Mouse (Mus musculus) forebrain, embryonic 12.5 days (tissue): ENCODE measurements around the gene Zgpat. TPM values are rescaled to one million over a fixed set of nuclear protein-coding genes. Genes with fewer than 3 reads are reported as not detected.

ENCODE experiments used
- ATAC-seq: fragments of 200-750 bp; cut with Nextera tagmentation; 2 replicates; pipeline ENCODE4 v1.8.0; 2017; ENCODE audit warnings: moderate TSS enrichment; ENCODE audit not compliant: low FRiP score
- H3K27ac ChIP-seq: fragments of 300-500 bp; sonication (generic); 2 replicates; pipeline ENCODE4 v1.5.1; 2016; ENCODE audit warnings: mild to moderate bottlenecking
- H3K27me3 ChIP-seq: fragments of 300-500 bp; sonication (generic); 2 replicates; pipeline ENCODE4 v1.6.1; 2016; ENCODE audit warnings: mild to moderate bottlenecking
- H3K36me3 ChIP-seq: fragments of 300-500 bp; sonication (generic); replicated peaks from 2 replicates; pipeline ENCODE4 v1.6.1; 2016; ENCODE audit warnings: mild to moderate bottlenecking
- H3K4me1 ChIP-seq: fragments of 300-500 bp; sonication (generic); 2 replicates; pipeline ENCODE4 v1.6.1; 2016
- H3K4me2 ChIP-seq: fragments of 300-500 bp; sonication (generic); 2 replicates; pipeline ENCODE4 v1.6.1; 2016; ENCODE audit warnings: mild to moderate bottlenecking, moderate library complexity
- H3K4me3 ChIP-seq: fragments of 300-500 bp; sonication (generic); replicated peaks from 2 replicates; pipeline ENCODE4 v1.5.1; 2016; ENCODE audit warnings: mild to moderate bottlenecking
- H3K9ac ChIP-seq: fragments of 300-500 bp; sonication (generic); 2 replicates; pipeline ENCODE4 v1.6.1; 2016; ENCODE audit warnings: mild to moderate bottlenecking
- H3K9me3 ChIP-seq: fragments of 300-500 bp; sonication (generic); 2 replicates; pipeline ENCODE4 v1.6.1; 2016
- WGBS: fragments of 180-500 bp; shearing (Covaris S2); methylation state at CpG from one replicate; pipeline ENCODE4 v1.1.7; 2016; 5-methylcytosine and 5-hydroxymethylcytosine counted together
- polyA plus RNA-seq: library from polyadenylated mRNA; unstranded; fragments of >200 nt; fragmentation: Nextera tagmentation; extraction: Ambion mirVana; gene quantifications from 2 replicates; pipeline ENCODE4 v1.2.1, GENCODE M21; 2016

Zgpat gene
- polyA plus RNA-seq, 1 experiment from 2014 or later, result 62.4 TPM

DNA sequence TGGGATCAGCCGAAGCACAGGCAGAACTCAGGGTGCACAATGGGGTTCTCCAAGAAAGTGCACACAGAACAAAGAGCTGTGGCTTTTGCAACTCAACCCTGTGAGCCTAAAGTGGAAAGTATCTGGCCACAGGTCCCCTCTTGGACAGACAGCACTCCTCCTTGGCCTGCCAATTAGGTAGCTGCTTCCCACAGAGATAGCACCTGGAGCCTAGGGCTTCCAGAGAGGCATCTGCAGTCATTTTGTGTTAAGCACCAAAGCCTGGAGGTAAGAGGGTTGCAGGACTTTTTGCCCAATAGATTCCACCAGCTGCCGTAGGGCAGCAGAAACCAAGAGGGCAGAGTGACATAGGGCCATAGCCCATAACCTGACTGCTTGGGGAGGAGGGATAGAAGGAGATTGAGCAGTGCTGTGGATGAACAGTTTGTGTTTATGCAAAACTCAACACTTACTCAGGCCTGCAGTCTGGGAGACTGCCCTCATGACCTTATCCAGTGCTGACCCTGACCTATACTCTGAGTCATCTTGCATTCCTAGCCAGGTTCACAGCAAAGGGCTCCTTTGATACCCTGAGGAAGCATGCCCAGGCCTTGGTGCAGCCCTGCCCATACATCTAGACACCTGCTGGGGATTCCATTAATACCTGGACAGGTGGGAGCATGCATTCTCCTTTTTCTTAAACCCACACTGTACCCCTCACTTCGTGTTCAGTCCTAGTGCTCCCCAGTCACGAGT is 25.6 kb downstream of the Zgpat start:
- H3K27ac ChIP-seq, result no peak overlapping the region
- no peak overlapping the region for H3K9ac ChIP-seq
- H3K27me3 ChIP-seq, result no peaks in the 10 kb centered on the region
- ATAC-seq, result no peak
- no peak overlapping the region for H3K4me2 ChIP-seq
- H3K4me3 ChIP-seq, result no peak overlapping the region
- H3K4me1 ChIP-seq, result no peaks in the 10 kb centered on the region
- WGBS, result 84% methylated on average over 4 of the region's 4 CpGs
- H3K9me3 ChIP-seq, result no peaks in the 10 kb centered on the region
- peaks cover 38% of the 10 kb centered on the region for H3K36me3 ChIP-seq

DNA sequence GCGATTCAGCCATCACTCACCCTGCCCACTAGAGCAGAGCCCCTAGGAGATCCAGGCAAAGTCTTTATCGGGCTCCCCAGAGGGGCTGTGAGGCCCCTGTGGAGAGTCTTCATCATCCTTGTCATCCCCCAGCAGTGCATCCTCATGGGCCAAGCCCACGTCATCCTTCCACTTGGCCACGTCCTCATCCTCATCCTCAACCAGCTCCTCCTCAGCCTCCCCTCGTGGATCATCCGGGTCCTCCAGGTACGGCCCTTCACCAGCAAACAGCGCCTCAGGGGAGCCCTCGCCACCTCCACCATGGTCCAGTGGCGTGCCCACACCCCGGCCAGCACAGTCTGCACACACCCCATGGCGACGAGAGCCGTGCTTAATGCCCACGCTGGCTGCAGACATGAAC is 26.3 kb downstream of the Zgpat start:
- H3K27ac ChIP-seq, result no peak overlapping the region
- no peaks in the 10 kb centered on the region for H3K9me3 ChIP-seq
- peaks cover 34% of the 10 kb centered on the region for H3K36me3 ChIP-seq
- H3K4me2 ChIP-seq, result no peak overlapping the region
- no peak overlapping the region for H3K4me3 ChIP-seq
- WGBS, result 91% methylated on average over 15 of the region's 15 CpGs
- H3K4me1 ChIP-seq, result no peaks in the 10 kb centered on the region
- no peaks in the 10 kb centered on the region for H3K27me3 ChIP-seq
- no peak for ATAC-seq
- H3K9ac ChIP-seq, result no peak overlapping the region

DNA sequence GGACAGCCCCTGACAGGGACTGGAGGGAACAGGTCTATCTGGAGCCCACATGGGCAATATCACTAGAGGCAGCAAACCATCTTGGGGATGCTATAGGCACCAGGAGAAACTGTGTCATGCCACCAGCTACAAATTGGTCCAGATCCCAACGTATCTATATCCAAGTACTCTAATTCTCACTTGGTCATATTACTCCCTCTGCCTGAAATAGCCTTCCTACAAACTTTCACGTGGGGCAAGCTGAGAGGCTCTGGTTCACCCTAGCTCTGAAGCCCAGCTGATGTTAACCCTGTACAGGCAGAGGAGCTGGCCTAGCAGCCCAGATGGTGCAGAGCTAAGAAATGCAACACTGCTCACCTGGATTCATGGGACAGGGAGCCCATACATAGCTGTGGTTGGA is 26.8 kb downstream of the Zgpat start:
- no peaks in the 10 kb centered on the region for H3K4me1 ChIP-seq
- H3K4me3 ChIP-seq, result no peak overlapping the region
- H3K36me3 ChIP-seq, result peaks cover 29% of the 10 kb centered on the region
- H3K27ac ChIP-seq, result no peak overlapping the region
- no peaks in the 10 kb centered on the region for H3K9me3 ChIP-seq
- WGBS, result 81% methylated on average over 2 of the region's 2 CpGs
- ATAC-seq, result no peak
- no peak overlapping the region for H3K9ac ChIP-seq
- H3K27me3 ChIP-seq, result no peaks in the 10 kb centered on the region
- no peak overlapping the region for H3K4me2 ChIP-seq

DNA sequence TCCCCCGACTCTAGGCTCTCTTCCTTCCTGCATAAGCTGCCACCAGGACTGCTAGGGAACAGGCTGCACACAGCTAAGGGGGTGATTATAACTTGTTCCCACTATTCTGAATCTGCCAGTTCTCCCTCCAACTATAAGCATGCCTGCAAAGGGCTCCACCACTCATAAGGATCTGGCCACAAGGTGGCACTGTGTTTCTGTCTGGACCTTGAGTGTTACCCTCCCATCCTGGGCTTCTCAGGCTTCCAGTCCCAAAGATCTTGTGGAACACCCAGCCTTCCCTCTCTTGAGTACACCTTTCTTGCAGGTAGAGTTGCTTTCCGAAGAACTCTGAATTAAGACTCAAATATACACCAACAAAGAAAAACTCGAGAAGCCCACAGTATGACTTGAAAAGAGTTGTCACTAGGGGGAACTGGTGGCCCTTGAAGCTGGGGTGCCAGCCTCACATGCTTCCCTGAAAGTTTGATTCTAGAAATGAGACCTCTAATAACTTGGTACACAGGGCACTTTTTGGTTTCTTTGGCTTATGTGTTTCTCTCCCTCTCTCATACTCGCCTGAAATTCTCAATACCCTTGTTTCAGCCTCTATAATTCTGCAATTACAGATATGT is 28.0 kb downstream of the Zgpat start:
- no peaks in the 10 kb centered on the region for H3K4me1 ChIP-seq
- no peak overlapping the region for H3K4me3 ChIP-seq
- H3K4me2 ChIP-seq, result no peak overlapping the region
- WGBS, result 30% methylated on average over 4 of the region's 4 CpGs
- H3K27me3 ChIP-seq, result no peaks in the 10 kb centered on the region
- peaks cover 20% of the 10 kb centered on the region for H3K36me3 ChIP-seq
- H3K27ac ChIP-seq, result no peak overlapping the region
- peak; percentile 65; the same call in 1 of the 2 replicates for ATAC-seq
- H3K9ac ChIP-seq, result no peak overlapping the region
- H3K9me3 ChIP-seq, result no peaks in the 10 kb centered on the region

DNA sequence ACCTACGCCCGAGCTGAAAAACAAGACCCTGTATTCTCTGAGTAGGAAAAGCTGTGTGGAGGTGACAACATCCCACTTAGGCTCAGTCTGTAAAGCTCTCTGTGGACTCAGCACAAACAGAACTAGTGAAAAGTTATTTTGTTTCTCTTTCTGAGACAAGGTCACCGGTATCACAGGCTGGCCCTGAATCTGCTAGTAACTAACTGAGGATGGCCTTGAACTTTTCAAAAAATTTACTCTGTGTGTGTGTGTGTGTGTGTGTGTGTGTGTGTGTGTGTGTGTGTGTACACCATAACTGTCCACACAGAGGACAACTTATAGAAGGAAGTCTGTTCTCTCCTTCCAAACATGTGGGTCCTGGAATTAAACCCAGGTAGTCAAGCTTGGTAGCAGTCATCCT is 29.4 kb downstream of the Zgpat start:
- Histone ChIP-seq H3K4me2 (no peak overlapping the region), H3K4me3 (no peak overlapping the region), H3K36me3 (peaks cover 20% of the 10 kb centered on the region), H3K27me3 (no peaks in the 10 kb centered on the region), H3K4me1 (no peaks in the 10 kb centered on the region), H3K27ac (no peak overlapping the region), H3K9me3 (no peaks in the 10 kb centered on the region), H3K9ac (no peak overlapping the region)
- no peak for ATAC-seq
- WGBS, result 93% methylated on average over 3 of the region's 3 CpGs

DNA sequence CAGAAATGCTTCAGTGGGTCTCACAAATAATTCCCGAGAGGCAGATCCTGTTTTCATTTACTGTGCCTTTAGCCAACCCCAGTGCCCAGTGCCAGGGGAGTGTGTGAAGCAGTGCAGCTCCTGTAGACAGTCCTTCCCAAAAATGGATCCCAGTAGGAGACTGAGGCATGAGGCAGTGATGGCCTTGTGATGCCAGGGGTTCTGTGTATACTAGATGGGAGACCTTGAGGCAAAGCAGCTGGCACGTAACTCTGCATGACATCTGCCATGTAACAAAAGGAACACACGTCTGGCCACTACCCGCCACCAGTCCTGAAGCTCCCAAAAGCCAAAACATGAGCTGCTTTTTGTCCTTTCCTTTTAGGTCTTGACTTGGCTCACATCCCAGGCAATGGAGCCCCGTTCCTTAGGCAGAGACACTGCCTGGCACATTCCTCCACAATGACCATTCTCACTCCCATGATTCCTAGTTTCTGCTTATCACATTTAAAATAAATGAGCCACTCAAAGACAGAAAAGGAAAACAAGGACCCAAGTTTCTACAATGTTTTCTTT is 32.6 kb downstream of the Zgpat start:
- Histone ChIP-seq H3K9me3 (no peaks in the 10 kb centered on the region), H3K27me3 (no peaks in the 10 kb centered on the region), H3K4me3 (no peak overlapping the region), H3K9ac (no peak overlapping the region), H3K27ac (no peak overlapping the region), H3K4me1 (peaks cover 3% of the 10 kb centered on the region; the same call in 1 of the 2 replicates), H3K4me2 (no peak overlapping the region), H3K36me3 (peaks cover 11% of the 10 kb centered on the region; the same call in 1 of the 2 replicates)
- 78% methylated on average over 5 of the region's 5 CpGs for WGBS
- no peak for ATAC-seq

DNA sequence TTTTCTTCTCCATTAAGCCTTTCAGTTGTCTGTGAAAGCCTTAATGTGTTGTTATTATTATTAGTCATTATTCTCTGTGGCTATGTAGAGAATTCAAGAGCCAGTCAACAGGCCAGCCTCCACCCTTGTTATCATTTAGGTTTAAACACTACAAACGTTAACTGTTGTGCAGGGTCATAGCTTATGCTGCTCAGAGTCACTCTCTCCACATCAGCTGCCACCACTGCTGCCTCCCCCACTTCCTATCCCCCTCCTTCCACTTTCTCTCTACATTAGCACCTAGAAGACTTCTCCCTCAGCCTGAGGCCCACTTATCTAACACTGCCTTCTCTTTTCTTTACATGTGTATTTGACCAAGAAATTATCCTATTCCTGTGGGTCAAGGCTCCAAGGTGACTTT is 36.8 kb downstream of the Zgpat start:
- ATAC-seq, result no peak
- H3K27ac ChIP-seq, result no peak overlapping the region
- no peaks in the 10 kb centered on the region for H3K27me3 ChIP-seq
- no peaks in the 10 kb centered on the region for H3K36me3 ChIP-seq
- H3K4me1 ChIP-seq, result peaks cover 3% of the 10 kb centered on the region; the same call in 1 of the 2 replicates
- 30% methylated on average over 1 of the region's 1 CpGs for WGBS
- H3K9me3 ChIP-seq, result no peaks in the 10 kb centered on the region
- no peak overlapping the region for H3K4me2 ChIP-seq
- H3K9ac ChIP-seq, result no peak overlapping the region
- H3K4me3 ChIP-seq, result no peak overlapping the region

DNA sequence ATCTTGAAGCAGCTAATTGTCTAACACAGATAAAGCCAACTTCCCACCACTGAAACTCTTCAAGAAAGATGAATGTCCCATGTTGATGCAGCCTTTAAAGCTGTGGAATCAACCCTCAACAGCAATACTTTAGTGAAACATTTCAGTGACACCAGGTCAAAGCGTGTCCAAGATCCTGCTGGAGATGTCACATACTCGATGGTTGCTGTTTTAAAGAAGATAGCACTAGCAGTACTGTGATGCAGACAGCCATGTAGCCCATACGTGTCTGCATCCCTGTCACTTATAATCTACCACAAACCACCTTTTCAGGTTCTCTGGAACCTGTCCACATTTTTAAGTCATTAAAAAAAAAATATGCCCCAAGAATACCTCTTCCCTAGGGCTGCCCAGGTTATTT is 39.0 kb downstream of the Zgpat start:
- H3K4me3 ChIP-seq, result no peak overlapping the region
- no peak overlapping the region for H3K9ac ChIP-seq
- 94% methylated on average over 3 of the region's 3 CpGs for WGBS
- no peak overlapping the region for H3K4me2 ChIP-seq
- peaks cover 3% of the 10 kb centered on the region; the same call in 1 of the 2 replicates for H3K4me1 ChIP-seq
- no peak for ATAC-seq
- no peaks in the 10 kb centered on the region for H3K9me3 ChIP-seq
- H3K27ac ChIP-seq, result no peak overlapping the region
- H3K36me3 ChIP-seq, result peaks cover 3% of the 10 kb centered on the region; the same call in 1 of the 2 replicates
- H3K27me3 ChIP-seq, result no peaks in the 10 kb centered on the region

DNA sequence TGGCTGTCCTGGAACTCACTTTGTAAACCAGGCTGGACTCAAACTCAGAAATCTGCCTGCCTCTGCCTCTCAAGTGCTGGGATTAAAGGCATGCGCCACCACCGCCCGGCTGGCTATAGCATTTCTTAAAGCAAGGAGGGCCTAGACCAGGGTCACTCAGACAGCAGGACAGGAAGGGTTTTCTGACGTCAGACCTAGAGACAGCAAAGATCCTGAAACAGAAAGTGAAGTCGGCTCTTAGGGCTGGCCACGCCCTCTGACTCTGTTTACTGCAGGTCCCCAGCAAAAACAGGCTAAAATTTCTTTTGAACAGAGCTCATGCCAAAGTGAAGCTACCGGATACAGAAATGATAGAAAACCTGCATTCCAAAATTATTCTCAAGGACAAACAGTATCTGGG is 44.9 kb downstream of the Zgpat start:
- no peak overlapping the region for H3K27ac ChIP-seq
- H3K9ac ChIP-seq, result no peak overlapping the region
- H3K27me3 ChIP-seq, result no peaks in the 10 kb centered on the region
- no peak overlapping the region for H3K4me3 ChIP-seq
- H3K4me1 ChIP-seq, result peaks cover 9% of the 10 kb centered on the region; the same call in 1 of the 2 replicates
- no peak overlapping the region for H3K4me2 ChIP-seq
- peaks cover 3% of the 10 kb centered on the region; the same call in 1 of the 2 replicates for H3K36me3 ChIP-seq
- H3K9me3 ChIP-seq, result no peaks in the 10 kb centered on the region
- 90% methylated on average over 7 of the region's 7 CpGs for WGBS
- ATAC-seq, result no peak

DNA sequence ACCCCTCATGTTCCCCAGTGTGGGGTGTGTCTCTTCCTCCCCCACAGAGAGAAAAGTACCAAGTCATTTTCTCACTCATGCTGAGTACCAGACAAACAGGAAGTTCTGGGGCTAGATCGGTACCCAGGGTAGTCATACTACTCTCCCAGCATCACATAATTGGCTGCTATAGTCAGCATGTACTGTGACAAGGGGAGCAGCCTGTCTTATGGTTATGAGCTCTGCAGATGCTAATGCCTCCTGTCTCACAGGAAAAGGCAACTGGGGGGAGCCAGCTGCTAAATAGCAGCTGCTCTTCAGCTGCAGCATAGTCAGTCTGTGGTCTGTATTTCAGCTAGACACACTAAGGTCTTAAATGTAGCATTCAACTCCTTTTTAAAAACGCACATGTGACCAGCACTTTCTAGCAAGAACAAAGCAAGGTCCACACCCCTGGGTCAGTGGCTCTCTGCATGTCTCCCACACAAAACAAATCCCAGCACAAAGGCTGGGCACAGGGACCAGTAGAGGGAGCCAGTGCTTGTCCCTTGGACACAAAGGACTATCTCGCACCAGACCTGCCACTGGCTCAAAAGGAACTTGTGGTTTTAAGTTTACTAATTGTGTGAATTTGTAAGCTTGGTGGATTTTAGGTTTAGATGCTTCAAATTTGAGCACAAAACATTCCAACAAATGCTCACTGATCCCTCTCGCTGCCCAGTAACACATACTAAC is 46.2 kb downstream of the Zgpat start:
- H3K9ac ChIP-seq, result no peak overlapping the region

DNA sequence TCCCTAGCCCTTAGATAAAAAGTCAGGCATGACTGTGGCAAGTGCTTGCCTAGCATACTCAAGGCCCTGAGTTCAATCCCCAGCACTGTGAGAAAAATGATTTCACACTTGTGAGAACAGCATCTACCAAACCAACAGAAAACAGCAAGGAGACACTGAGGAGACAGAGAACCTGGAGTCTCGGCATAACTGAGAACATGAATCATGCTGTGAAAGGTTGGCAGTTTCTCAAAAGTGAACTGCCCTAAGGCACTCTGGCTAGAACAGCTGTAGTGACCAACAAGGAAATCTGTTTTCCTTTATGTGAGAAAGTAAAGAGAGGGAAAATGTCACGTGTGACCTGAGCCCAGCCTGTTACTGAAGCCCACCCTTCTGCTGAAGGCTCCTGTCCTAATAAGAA is 48.4 kb downstream of the Zgpat start:
- Histone ChIP-seq H3K27me3 (no peaks in the 10 kb centered on the region), H3K4me3 (no peak overlapping the region), H3K36me3 (no peaks in the 10 kb centered on the region), H3K4me1 (peaks cover 9% of the 10 kb centered on the region; the same call in 1 of the 2 replicates), H3K9ac (no peak overlapping the region), H3K27ac (no peak overlapping the region), H3K9me3 (no peaks in the 10 kb centered on the region), H3K4me2 (no peak overlapping the region)
- 58% methylated on average over 2 of the region's 2 CpGs for WGBS
- no peak for ATAC-seq

More for the DNA sequence above, 46.2 kb downstream of the Zgpat start:
- WGBS, result 32% methylated on average over 4 of the region's 4 CpGs
- Histone ChIP-seq H3K4me3 (no peak overlapping the region), H3K9me3 (no peaks in the 10 kb centered on the region), H3K4me1 (peaks cover 9% of the 10 kb centered on the region; the same call in 1 of the 2 replicates), H3K36me3 (peaks cover 3% of the 10 kb centered on the region; the same call in 1 of the 2 replicates), H3K27me3 (no peaks in the 10 kb centered on the region), H3K4me2 (no peak overlapping the region), H3K27ac (peak overlapping the region; percentile 70)
- peak; percentile 77 for ATAC-seq

DNA sequence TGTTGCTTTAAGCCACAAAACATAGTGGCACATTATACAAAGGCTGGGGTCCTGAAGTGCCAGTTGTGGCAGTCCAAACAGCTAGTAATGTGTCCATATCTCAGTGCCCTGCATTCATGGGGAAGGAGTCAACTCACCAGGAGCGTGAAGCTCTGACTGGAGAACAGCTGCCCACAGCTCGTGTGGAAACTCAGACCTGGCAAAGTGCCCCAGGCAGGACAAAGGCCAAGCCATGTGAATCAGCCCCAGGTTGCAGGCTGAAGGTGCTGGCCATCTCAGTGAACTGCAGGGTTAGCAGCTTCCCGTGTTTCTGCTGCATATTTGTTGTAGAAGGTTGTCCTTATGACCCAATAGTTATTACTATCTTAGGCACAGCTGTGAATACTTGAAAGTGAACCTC is 51.2 kb downstream of the Zgpat start:
- H3K4me3 ChIP-seq, result no peak overlapping the region
- no peak overlapping the region for H3K4me2 ChIP-seq
- H3K9ac ChIP-seq, result no peak overlapping the region
- H3K36me3 ChIP-seq, result no peaks in the 10 kb centered on the region
- 69% methylated on average over 3 of the region's 3 CpGs for WGBS
- peaks cover 4% of the 10 kb centered on the region; the same call in 1 of the 2 replicates for H3K4me1 ChIP-seq
- H3K9me3 ChIP-seq, result no peaks in the 10 kb centered on the region
- H3K27ac ChIP-seq, result no peak overlapping the region
- no peak for ATAC-seq
- no peaks in the 10 kb centered on the region for H3K27me3 ChIP-seq
